Mouse (Mus musculus): ENCODE measurements around the gene Slc44a2.

DNA sequence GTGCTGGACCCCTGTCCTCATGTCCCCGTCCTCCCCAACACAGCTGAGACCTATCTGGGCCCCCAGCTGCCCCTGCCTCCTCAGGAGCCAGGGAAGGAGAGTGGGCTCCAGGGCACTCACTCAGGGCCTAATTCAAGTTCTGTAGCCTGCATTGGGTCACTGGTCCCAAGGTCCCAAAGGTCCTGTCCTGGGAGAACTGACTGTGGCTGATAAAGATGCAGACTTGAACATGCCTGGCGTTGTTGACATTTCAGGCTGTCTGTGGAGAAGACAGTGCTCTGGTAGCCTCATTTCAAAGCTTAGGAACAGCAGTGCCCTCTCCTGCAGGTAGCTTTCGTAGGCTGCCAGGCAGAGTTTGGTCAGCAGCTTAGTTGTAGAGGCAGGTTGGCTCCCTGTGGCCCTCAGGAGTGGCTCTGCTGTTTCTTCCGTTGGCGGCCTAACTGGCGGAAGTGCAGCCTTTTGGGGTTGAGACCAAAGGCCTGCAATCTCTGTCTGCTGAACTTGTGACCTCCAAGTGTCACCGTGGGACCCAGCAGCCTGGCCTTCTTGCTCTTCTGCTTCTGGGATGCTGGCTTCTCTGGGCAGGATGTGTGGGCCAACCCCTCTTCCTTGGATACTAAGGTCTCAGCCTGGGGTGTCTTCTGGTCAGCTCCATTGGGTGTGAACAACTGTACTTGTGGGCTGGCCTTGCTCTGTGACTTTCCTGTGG lies 46.8 kb upstream of the Slc44a2 start:
- TF ChIP-seq CTCF (IDR thresholded peaks at IDR 0.05; ENCODE audit: borderline replicate concordance, insufficient read depth, low read depth, low read length) (no peak), POLR2A (IDR thresholded peaks at IDR 0.05; ENCODE audit: borderline replicate concordance, insufficient read depth, low read length) (no peak)

All from cerebellum, adult 2 months (tissue).